In the genomic region with DNA sequence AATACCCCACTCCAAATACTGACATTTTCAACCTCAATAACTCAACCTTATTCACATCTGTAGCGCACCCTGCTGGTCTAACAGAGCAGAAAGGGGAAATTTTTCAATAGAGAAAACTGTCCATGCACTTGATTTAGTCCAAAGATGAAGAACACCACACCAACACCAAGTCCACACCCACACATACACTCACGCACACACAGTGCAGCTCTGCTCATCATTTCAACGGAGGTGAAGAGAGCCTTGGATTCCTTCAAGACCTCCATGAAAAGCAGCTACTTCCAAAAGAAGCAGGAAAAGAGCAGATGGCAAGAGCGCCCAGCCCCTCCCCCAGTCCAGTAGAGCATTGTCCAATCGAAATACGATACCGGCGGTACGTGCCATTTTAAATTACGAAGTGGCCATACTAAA, we compare ENCODE assay signal across 8 mouse cellular contexts. TPM values are rescaled to one million over a fixed set of nuclear protein-coding genes. Genes with fewer than 3 reads are reported as not detected.
A peak's percentile ranks its signal among the peaks of the same experiment; 100 is the strongest.
DNase-seq lines count a peak whose midpoint lies in the region; ATAC-seq and TF ChIP-seq lines count a peak whose summit lies in the region.

No protein-coding gene starts in this region.

- H3K4me3 ChIP-seq in embryonic facial prominence, embryonic 14.5 days (ENCODE audit: low read depth, low read length): peak overlapping the region; percentile 97
- H3K4me3 ChIP-seq in heart, embryonic 10.5 days: peak overlapping the region; percentile 94
- peak overlapping the region; percentile 88 for H3K4me3 ChIP-seq in limb, embryonic 13.5 days
- H3K4me3 ChIP-seq in midbrain, embryonic 14.5 days (replicated peaks; ENCODE audit: low read depth, low read length): peak overlapping the region; percentile 85
- H3K4me3 ChIP-seq in spleen, adult 2 months (ENCODE audit: extremely low read depth, insufficient read depth, insufficient read length): peak overlapping the region; percentile 64

- no peaks in the 10 kb centered on the region for H3K9me3 ChIP-seq in embryonic facial prominence, embryonic 14.5 days (ENCODE audit: control insufficient read depth, low read length)
- H3K9me3 ChIP-seq in heart, embryonic 10.5 days: no peaks in the 10 kb centered on the region; the same call in 1 of the 2 replicates
- no peaks in the 10 kb centered on the region for H3K9me3 ChIP-seq in limb, embryonic 13.5 days
- no peaks in the 10 kb centered on the region for H3K9me3 ChIP-seq in midbrain, embryonic 14.5 days (ENCODE audit: control insufficient read depth, low read length)

- TF ChIP-seq CTCF in spleen, adult 2 months (IDR thresholded peaks at IDR 0.05; ENCODE audit: extremely low read depth, insufficient read depth, insufficient read length, insufficient replicate concordance): no peak

- peak overlapping the region; percentile 85 for H3K4me2 ChIP-seq in embryonic facial prominence, embryonic 14.5 days (ENCODE audit: low read depth, low read length)
- H3K4me2 ChIP-seq in limb, embryonic 13.5 days (replicated peaks): peak overlapping the region; percentile 88
- peak overlapping the region; percentile 82 for H3K4me2 ChIP-seq in midbrain, embryonic 14.5 days (ENCODE audit: low read length)

- WGBS in embryonic facial prominence, embryonic 14.5 days: 7% methylated on average over 10 of the region's 10 CpGs
- WGBS in heart, embryonic 10.5 days: 11% methylated on average over 10 of the region's 10 CpGs
- 6% methylated on average over 10 of the region's 10 CpGs for WGBS in limb, embryonic 13.5 days
- WGBS in midbrain, embryonic 14.5 days: 12% methylated on average over 10 of the region's 10 CpGs
- 4% methylated on average over 10 of the region's 10 CpGs for WGBS in spleen, adult 2 months

- no peaks in the 10 kb centered on the region for H3K27me3 ChIP-seq in embryonic facial prominence, embryonic 14.5 days (replicated peaks; ENCODE audit: control insufficient read depth, insufficient read depth, low read length)
- H3K27me3 ChIP-seq in heart, embryonic 10.5 days (ENCODE audit: insufficient read depth, poor library complexity, severe bottlenecking): no peaks in the 10 kb centered on the region
- H3K27me3 ChIP-seq in limb, embryonic 13.5 days: no peaks in the 10 kb centered on the region
- no peaks in the 10 kb centered on the region; the same call in 1 of the 2 replicates for H3K27me3 ChIP-seq in midbrain, embryonic 14.5 days (ENCODE audit: control insufficient read depth, insufficient read depth, low read length)
- H3K27me3 ChIP-seq in spleen, adult 2 months (ENCODE audit: control insufficient read depth, insufficient read depth, low read length): no peaks in the 10 kb centered on the region

- peaks cover 13% of the 10 kb centered on the region for H3K4me1 ChIP-seq in embryonic facial prominence, embryonic 14.5 days (ENCODE audit: control insufficient read depth, insufficient read depth, low read length)
- H3K4me1 ChIP-seq in heart, embryonic 10.5 days: peaks cover 18% of the 10 kb centered on the region; the same call in 1 of the 2 replicates
- H3K4me1 ChIP-seq in limb, embryonic 13.5 days: peaks cover 32% of the 10 kb centered on the region
- peaks cover 14% of the 10 kb centered on the region for H3K4me1 ChIP-seq in midbrain, embryonic 14.5 days (ENCODE audit: control insufficient read depth, insufficient read depth, low read length)
- peaks cover 3% of the 10 kb centered on the region; the same call in 1 of the 2 replicates for H3K4me1 ChIP-seq in spleen, adult 2 months (ENCODE audit: control insufficient read depth, insufficient read depth, insufficient read length)

- no peak for TF ChIP-seq POLR2A in spleen, adult 2 months (IDR thresholded peaks at IDR 0.05; ENCODE audit: low read depth, low read length)

- no peak overlapping the region for H3K27ac ChIP-seq in embryonic facial prominence, embryonic 14.5 days (replicated peaks; ENCODE audit: low read depth, low read length)
- peak overlapping the region; percentile 96; the same call in 1 of the 2 replicates for H3K27ac ChIP-seq in heart, embryonic 10.5 days
- peak overlapping the region; percentile 75; the same call in 1 of the 2 replicates for H3K27ac ChIP-seq in limb, embryonic 13.5 days
- 0 out of 2 replicates have a peak overlapping the region, but pooled peaks have one; percentile 45 for H3K27ac ChIP-seq in midbrain, embryonic 14.5 days (replicated peaks; ENCODE audit: low read depth, low read length)
- peak overlapping the region; percentile 26; the same call in 1 of the 2 replicates for H3K27ac ChIP-seq in spleen, adult 2 months (ENCODE audit: insufficient read depth, low read length)

- DNase-seq in B cell, adult 2 months: peak; percentile 81
- DNase-seq in adrenal gland, postnatal 14 days: peak; percentile 76
- DNase-seq in embryonic facial prominence, embryonic 14.5 days (ENCODE audit: low spot score): peak; percentile 67
- DNase-seq in heart, embryonic 10.5 days (ENCODE audit: low spot score): no peak
- DNase-seq in kidney, adult 9 months: peak; percentile 67
- peak; percentile 77 for DNase-seq in midbrain, embryonic 14.5 days
- DNase-seq in spleen, adult 2 months (ENCODE audit: low read depth in 1 of 2, low spot score in 2 of 2): peak; percentile 50 to 64

- no peak for ATAC-seq in embryonic facial prominence, embryonic 14.5 days (ENCODE audit: low read depth)
- ATAC-seq in limb, embryonic 13.5 days (ENCODE audit: low FRiP score, low read depth): no peak
- no peak for ATAC-seq in midbrain, embryonic 14.5 days (ENCODE audit: low FRiP score, low TSS enrichment)

- no peaks in the 10 kb centered on the region for H3K36me3 ChIP-seq in embryonic facial prominence, embryonic 14.5 days (ENCODE audit: control insufficient read depth, insufficient read depth, low read length)
- H3K36me3 ChIP-seq in heart, embryonic 10.5 days: no peaks in the 10 kb centered on the region
- no peaks in the 10 kb centered on the region for H3K36me3 ChIP-seq in limb, embryonic 13.5 days
- no peaks in the 10 kb centered on the region for H3K36me3 ChIP-seq in midbrain, embryonic 14.5 days (ENCODE audit: control insufficient read depth, insufficient read depth, low read length)
- no peaks in the 10 kb centered on the region for H3K36me3 ChIP-seq in spleen, adult 2 months (ENCODE audit: control insufficient read depth, insufficient read depth, low read length)

- peak overlapping the region; percentile 90 for H3K9ac ChIP-seq in embryonic facial prominence, embryonic 14.5 days (ENCODE audit: low read depth, low read length)
- H3K9ac ChIP-seq in limb, embryonic 13.5 days: peak overlapping the region; percentile 87
- peak overlapping the region; percentile 74; the same call in 1 of the 2 replicates for H3K9ac ChIP-seq in midbrain, embryonic 14.5 days (replicated peaks; ENCODE audit: low read length)

RNA-seq across cellular contexts. Expression of gene Zc3h7a, which starts 1.5 kb away (rescaled TPM):
- total RNA-seq in adrenal gland, postnatal 14 days (2021): 63.3 and 78.2 TPM in 2 replicates
- 99.2 and 102 TPM in 2 replicates for polyA plus RNA-seq in embryonic facial prominence, embryonic 14.5 days (2014; fragmentation: Nextera tagmentation; extraction: Ambion mirVana)
- 78.2 and 82.7 TPM in 2 replicates for polyA plus RNA-seq in heart, embryonic 10.5 days (2016; fragmentation: Nextera tagmentation; extraction: Ambion mirVana)
- polyA plus RNA-seq in limb, embryonic 13.5 days (2015; fragmentation: Nextera tagmentation; extraction: Ambion mirVana): 91.8 and 99.0 TPM in 2 replicates
- polyA plus RNA-seq in midbrain, embryonic 14.5 days (2014; fragmentation: Nextera tagmentation; extraction: Ambion mirVana): 62.6 and 80.2 TPM in 2 replicates
- 43.0 and 46.0 TPM in 2 replicates for polyA plus RNA-seq in spleen, adult 2 months (2012; rRNA removed)

RNA-seq across cellular contexts. Expression of gene Rsl1d1, which starts 28.5 kb away (rescaled TPM):
- 78.6 and 81.6 TPM in 2 replicates for total RNA-seq in adrenal gland, postnatal 14 days (2021)
- 169 and 188 TPM in 2 replicates for polyA plus RNA-seq in embryonic facial prominence, embryonic 14.5 days (2014; fragmentation: Nextera tagmentation; extraction: Ambion mirVana)
- 178 and 219 TPM in 2 replicates for polyA plus RNA-seq in heart, embryonic 10.5 days (2016; fragmentation: Nextera tagmentation; extraction: Ambion mirVana)
- polyA plus RNA-seq in limb, embryonic 13.5 days (2015; fragmentation: Nextera tagmentation; extraction: Ambion mirVana): 193 and 195 TPM in 2 replicates
- polyA plus RNA-seq in midbrain, embryonic 14.5 days (2014; fragmentation: Nextera tagmentation; extraction: Ambion mirVana): 139 and 167 TPM in 2 replicates
- polyA plus RNA-seq in spleen, adult 2 months (2012; rRNA removed): 2.6 and 4.5 TPM in 2 replicates

RNA-seq across cellular contexts. Expression of gene Txndc11, which starts 40.2 kb away (rescaled TPM):
- total RNA-seq in adrenal gland, postnatal 14 days (2021): 42.1 and 42.6 TPM in 2 replicates
- polyA plus RNA-seq in embryonic facial prominence, embryonic 14.5 days (2014; fragmentation: Nextera tagmentation; extraction: Ambion mirVana): 37.8 and 42.4 TPM in 2 replicates
- 32.8 and 40.8 TPM in 2 replicates for polyA plus RNA-seq in heart, embryonic 10.5 days (2016; fragmentation: Nextera tagmentation; extraction: Ambion mirVana)
- polyA plus RNA-seq in limb, embryonic 13.5 days (2015; fragmentation: Nextera tagmentation; extraction: Ambion mirVana): 35.5 and 39.8 TPM in 2 replicates
- polyA plus RNA-seq in midbrain, embryonic 14.5 days (2014; fragmentation: Nextera tagmentation; extraction: Ambion mirVana): 28.7 and 34.6 TPM in 2 replicates
- polyA plus RNA-seq in spleen, adult 2 months (2012; rRNA removed): 28.6 and 42.5 TPM in 2 replicates

Comparison
In these comparisons a context has a peak if more than half of its experiments do, and no peak if none do; other contexts are left out.
1. RNA of gene Rsl1d1, which starts 28.5 kb away (polyA plus RNA-seq): 178 to 219 TPM in heart, embryonic 10.5 days, 193 to 195 TPM in limb, embryonic 13.5 days, 169 to 188 TPM in embryonic facial prominence, embryonic 14.5 days and 139 to 167 TPM in midbrain, embryonic 14.5 days; 2.6 to 4.5 TPM in spleen, adult 2 months; every median in the first group is over 10 times any median in the second.
2. Peak in every context shown above with its lines, with median percentiles within 50 percentile points of each other: H3K4me2 ChIP-seq, H3K4me3 ChIP-seq and H3K9ac ChIP-seq.